9 mouse cellular contexts compared by ENCODE assay signal in the genomic region with DNA sequence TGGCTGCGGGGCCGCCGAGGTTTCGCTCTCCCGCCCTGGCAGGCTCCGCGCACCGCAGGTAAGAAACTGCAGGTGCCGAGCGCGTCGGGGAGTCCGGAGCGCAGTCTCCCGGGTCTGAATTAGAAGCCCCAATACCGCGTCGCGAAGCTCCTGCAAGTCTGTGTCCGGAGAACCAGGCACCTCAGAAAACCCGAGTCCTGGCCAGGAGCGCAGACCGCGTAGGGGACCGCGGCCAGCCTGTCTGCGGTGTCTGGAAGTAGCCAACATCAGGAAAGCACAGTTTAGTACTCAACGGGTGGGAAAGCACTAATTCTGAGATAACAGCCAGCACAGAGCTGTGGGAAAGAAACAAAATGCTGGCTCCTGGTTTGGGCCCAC. TPM values are rescaled to one million over a fixed set of nuclear protein-coding genes. Genes with fewer than 3 reads are reported as not detected.
A peak's percentile ranks its signal among the peaks of the same experiment; 100 is the strongest.
DNase-seq lines count a peak whose midpoint lies in the region; ATAC-seq and TF ChIP-seq lines count a peak whose summit lies in the region.
"Had no signal": no experiment of that assay in that cellular context is flagged by ENCODE, and none has a peak within 500 bp of the region (broad histone marks: within the 10 kb centered on the region; RNA-seq: fewer than 3 reads in every experiment).

No protein-coding gene starts in this region.

- no peak for ATAC-seq in liver, embryonic 16.5 days (ENCODE audit: low read depth)

- H3K4me3 ChIP-seq in heart, adult 2 months: peak overlapping the region; percentile 51
- 0 out of 2 replicates have a peak overlapping the region, but pooled peaks have one; percentile 11 for H3K4me3 ChIP-seq in ES-Bruce4 (ENCODE audit: low read depth, low read length)
- H3K4me3 ChIP-seq in hindbrain, embryonic 10.5 days: peak overlapping the region; percentile 60
- peak overlapping the region; percentile 36 for H3K4me3 ChIP-seq in liver, embryonic 16.5 days (ENCODE audit: low read depth, low read length)

- TF ChIP-seq EP300 in heart, adult 2 months (IDR thresholded peaks at IDR 0.05; ENCODE audit: insufficient read depth, low read depth, low read length): no peak
- no peak for TF ChIP-seq EP300 in ES-Bruce4 (IDR thresholded peaks at IDR 0.05; ENCODE audit: insufficient read depth, low read depth, low read length)

- H3K9me3 ChIP-seq in ES-Bruce4 (replicated peaks; ENCODE audit: control insufficient read depth, insufficient read depth, low read length, poor library complexity, severe bottlenecking): no peaks in the 10 kb centered on the region
- no peaks in the 10 kb centered on the region for H3K9me3 ChIP-seq in hindbrain, embryonic 10.5 days
- no peaks in the 10 kb centered on the region for H3K9me3 ChIP-seq in liver, embryonic 16.5 days (replicated peaks; ENCODE audit: control insufficient read depth, low read length)

- no peak for TF ChIP-seq POLR2A in heart, adult 2 months (IDR thresholded peaks at IDR 0.05; ENCODE audit: insufficient read depth, low read depth, low read length)
- no peak for TF ChIP-seq POLR2A in ES-Bruce4 (IDR thresholded peaks at IDR 0.05; ENCODE audit: insufficient read depth, low read length)

- no peaks in the 10 kb centered on the region for H3K79me2 ChIP-seq in heart, adult 2 months (replicated peaks; ENCODE audit: control insufficient read depth, insufficient read depth, low read length)

- H3K4me2 ChIP-seq in liver, embryonic 16.5 days (ENCODE audit: low read depth, low read length): peak overlapping the region; percentile 49; the same call in 1 of the 2 replicates

- 18% methylated on average over 28 of the region's 28 CpGs for WGBS in heart, adult 2 months
- under 1% methylated on average over 28 of the region's 28 CpGs for WGBS in hindbrain, embryonic 10.5 days
- 2% methylated on average over 28 of the region's 28 CpGs for WGBS in liver, embryonic 16.5 days (ENCODE audit: insufficient replicate concordance)

- no peak for TF ChIP-seq CTCF in heart, adult 2 months (IDR thresholded peaks at IDR 0.05)
- no peak for TF ChIP-seq CTCF in ES-Bruce4 (IDR thresholded peaks at IDR 0.05; ENCODE audit: low read depth, low read length)

- H3K9ac ChIP-seq in heart, adult 2 months (ENCODE audit: low read depth, low read length): no peak overlapping the region
- H3K9ac ChIP-seq in ES-Bruce4 (ENCODE audit: low read depth, poor library complexity, severe bottlenecking): no peak overlapping the region; the same call in 1 of the 2 replicates
- no peak overlapping the region for H3K9ac ChIP-seq in liver, embryonic 16.5 days (ENCODE audit: low read depth, low read length)

- no peak for DNase-seq in heart, adult 2 months
- no peak for DNase-seq in heart, postnatal 25 days (ENCODE audit: low spot score)
- peak; percentile 63 for DNase-seq in hindbrain, embryonic 10.5 days (ENCODE audit: low spot score)
- DNase-seq in ovary, adult 18-20 months (ENCODE audit: low spot score): no peak
- DNase-seq in left cerebral cortex, adult 8-10 months (ENCODE audit: low spot score in 2 of 2): no peak
- DNase-seq in frontal cortex, adult 2 months (ENCODE audit: extremely low spot score in 1 of 2, low spot score in 1 of 2): no peak

- H3K36me3 ChIP-seq in heart, adult 2 months (ENCODE audit: control insufficient read depth, insufficient read depth, low read length): no peaks in the 10 kb centered on the region
- no peaks in the 10 kb centered on the region for H3K36me3 ChIP-seq in ES-Bruce4 (ENCODE audit: control insufficient read depth, insufficient read depth, low read length, poor library complexity, severe bottlenecking)
- no peaks in the 10 kb centered on the region for H3K36me3 ChIP-seq in hindbrain, embryonic 10.5 days
- H3K36me3 ChIP-seq in liver, embryonic 16.5 days (ENCODE audit: control insufficient read depth, insufficient read depth): no peaks in the 10 kb centered on the region

- intact Hi-C loops in heart, adult 2 months (cut with DNase I): no loop called here
- intact Hi-C loops in heart, postnatal 25 days (cut with DNase I): no loop called here

- H3K27ac ChIP-seq in heart, adult 2 months: no peak overlapping the region
- no peak overlapping the region for H3K27ac ChIP-seq in ES-Bruce4 (ENCODE audit: insufficient read depth, low read length)
- peak overlapping the region; percentile 89 for H3K27ac ChIP-seq in hindbrain, embryonic 10.5 days
- H3K27ac ChIP-seq in liver, embryonic 16.5 days (ENCODE audit: low read length): no peak overlapping the region

- H3K4me1 ChIP-seq in heart, adult 2 months (ENCODE audit: control insufficient read depth, insufficient read depth, low read length): no peaks in the 10 kb centered on the region; the same call in 1 of the 2 replicates
- H3K4me1 ChIP-seq in ES-Bruce4 (ENCODE audit: control insufficient read depth, insufficient read depth, low read length): no peaks in the 10 kb centered on the region
- H3K4me1 ChIP-seq in hindbrain, embryonic 10.5 days (replicated peaks): peaks cover 67% of the 10 kb centered on the region
- no peaks in the 10 kb centered on the region; the same call in none of the 2 replicates for H3K4me1 ChIP-seq in liver, embryonic 16.5 days (ENCODE audit: control insufficient read depth, low read depth, low read length)

- H3K27me3 ChIP-seq in heart, adult 2 months (ENCODE audit: control insufficient read depth, insufficient read depth, low read length): peaks cover 39% of the 10 kb centered on the region
- H3K27me3 ChIP-seq in ES-Bruce4 (ENCODE audit: control insufficient read depth, insufficient read depth, low read length, poor library complexity, severe bottlenecking): peaks cover 49% of the 10 kb centered on the region
- peaks cover 100% of the 10 kb centered on the region for H3K27me3 ChIP-seq in hindbrain, embryonic 10.5 days (ENCODE audit: insufficient read depth, poor library complexity, severe bottlenecking)
- H3K27me3 ChIP-seq in liver, embryonic 16.5 days (ENCODE audit: control insufficient read depth, insufficient read depth, low read depth, low read length): peaks cover 96% of the 10 kb centered on the region

RNA-seq across cellular contexts. Expression of a gene that starts 1.2 kb away (rescaled TPM):
- under 1 TPM; 0.31 to 0.34 TPM for total RNA-seq in heart, adult 2 months (2021)
- 0.15 and 0.29 TPM in 2 replicates for polyA plus RNA-seq in heart, adult 2 months (2012; rRNA removed)
- under 1 TPM; 0.20 to 0.23 TPM for total RNA-seq in heart, postnatal 25 days (2021)
- polyA plus RNA-seq in ES-Bruce4 (2011; ENCODE audit: insufficient read depth, insufficient read length, low read depth, missing spikeins): 0.12 TPM in 1 of 2 replicates, not detected in the other
- polyA plus RNA-seq in hindbrain, embryonic 10.5 days (2016; fragmentation: Nextera tagmentation; extraction: Ambion mirVana): 7.2 and 9.0 TPM in 2 replicates
- 0.02 TPM in 1 of 2 replicates, not detected in the other for polyA plus RNA-seq in liver, embryonic 16.5 days (2015; fragmentation: Nextera tagmentation; extraction: Ambion mirVana)
- 1 to 10 TPM in 2 of 4 experiments, under 1 TPM in 2; 0.91 to 1.8 (median 1.2) TPM for total RNA-seq in left cerebral cortex, adult 8-10 months (2022)
- polyA plus RNA-seq in frontal cortex, adult 2 months (2012; rRNA removed): 3.3 and 3.4 TPM in 2 replicates
- polyA plus RNA-seq: C2C12 had no signal
